In genomic region chr12:45832671-45833413, GRCm38 (mm10) we compare ENCODE assay signal across 15 mouse cellular contexts.
DNase-seq lines count a peak whose midpoint lies in the region; ATAC-seq and TF ChIP-seq lines count a peak whose summit lies in the region.
"Had no signal": no experiment of that assay in that cellular context is flagged by ENCODE, and none has a peak within 500 bp of the region (broad histone marks: within the 10 kb centered on the region; RNA-seq: fewer than 3 reads in every experiment).

No protein-coding gene starts in this region.

- H3K27me3 ChIP-seq in ES-Bruce4 (ENCODE audit: control insufficient read depth, insufficient read depth, low read length, poor library complexity, severe bottlenecking): no peaks in the 10 kb centered on the region
- H3K27me3 ChIP-seq in embryonic facial prominence, embryonic 12.5 days: no peaks in the 10 kb centered on the region
- no peaks in the 10 kb centered on the region for H3K27me3 ChIP-seq in midbrain, embryonic 11.5 days (ENCODE audit: control insufficient read depth, insufficient read depth, low read length)
- no peaks in the 10 kb centered on the region for H3K27me3 ChIP-seq in intestine, embryonic 16.5 days (replicated peaks; ENCODE audit: control insufficient read depth, insufficient read depth, low read length)
- H3K27me3 ChIP-seq: intestine, embryonic 15.5 days had no signal

- DNase-seq in cerebellum, postnatal 14 days: peak; percentile 1 to 7
- no peak for DNase-seq in cerebellum, postnatal 4 days (ENCODE audit: low spot score in 2 of 2)
- peak; percentile 89 for DNase-seq in midbrain, embryonic 11.5 days (ENCODE audit: low spot score, missing footprints)
- no peak for DNase-seq in adipocyte (ENCODE audit: low spot score)
- no peak for DNase-seq in heart, adult 8-10 months (ENCODE audit: low spot score)
- DNase-seq: adrenal gland, postnatal 25 days; gastrocnemius, postnatal 36 days; thymus, adult 18-20 months had no signal

- peaks cover 2% of the 10 kb centered on the region for H3K4me1 ChIP-seq in ES-Bruce4 (ENCODE audit: control insufficient read depth, insufficient read depth, low read length)
- peaks cover 7% of the 10 kb centered on the region; the same call in 1 of the 2 replicates for H3K4me1 ChIP-seq in embryonic facial prominence, embryonic 12.5 days
- H3K4me1 ChIP-seq in midbrain, embryonic 11.5 days (ENCODE audit: control insufficient read depth, insufficient read depth, low read length): peaks cover 13% of the 10 kb centered on the region; the same call in 1 of the 2 replicates
- no peaks in the 10 kb centered on the region for H3K4me1 ChIP-seq in intestine, embryonic 16.5 days (ENCODE audit: control insufficient read depth, insufficient read depth, low read length)
- H3K4me1 ChIP-seq: intestine, embryonic 15.5 days had no signal

- H3K9ac ChIP-seq in ES-Bruce4 (ENCODE audit: low read depth, poor library complexity, severe bottlenecking): no peak overlapping the region
- H3K9ac ChIP-seq in embryonic facial prominence, embryonic 12.5 days: no peak overlapping the region
- H3K9ac ChIP-seq in midbrain, embryonic 11.5 days (ENCODE audit: low read length): no peak overlapping the region; the same call in 1 of the 2 replicates
- H3K9ac ChIP-seq in intestine, embryonic 16.5 days (ENCODE audit: low read depth, low read length): no peak overlapping the region
- H3K9ac ChIP-seq: forebrain, postnatal 0 days; intestine, embryonic 15.5 days had no signal

- no peak for TF ChIP-seq EP300 in ES-Bruce4 (IDR thresholded peaks at IDR 0.05; ENCODE audit: insufficient read depth, low read depth, low read length)

- H3K4me3 ChIP-seq in ES-Bruce4 (ENCODE audit: low read depth, low read length): no peak overlapping the region
- H3K4me3 ChIP-seq in embryonic facial prominence, embryonic 12.5 days: no peak overlapping the region
- no peak overlapping the region for H3K4me3 ChIP-seq in midbrain, embryonic 11.5 days (ENCODE audit: low read depth, low read length)
- H3K4me3 ChIP-seq in intestine, embryonic 16.5 days (ENCODE audit: low read length): no peak overlapping the region
- H3K4me3 ChIP-seq: intestine, embryonic 15.5 days had no signal

- WGBS in embryonic facial prominence, embryonic 12.5 days: 26% methylated on average over 9 of the region's 9 CpGs
- WGBS in midbrain, embryonic 11.5 days: 34% methylated on average over 9 of the region's 9 CpGs
- WGBS in intestine, embryonic 16.5 days: 49% methylated on average over 9 of the region's 9 CpGs

- H3K4me2 ChIP-seq in embryonic facial prominence, embryonic 12.5 days (replicated peaks): peak overlapping the region; percentile 17; the same call in 1 of the 2 replicates
- H3K4me2 ChIP-seq in midbrain, embryonic 11.5 days: peak overlapping the region; percentile 13; the same call in 1 of the 2 replicates
- no peak overlapping the region for H3K4me2 ChIP-seq in intestine, embryonic 16.5 days (ENCODE audit: low read depth, low read length)
- H3K4me2 ChIP-seq: intestine, embryonic 15.5 days; liver, embryonic 11.5 days had no signal

- no peaks in the 10 kb centered on the region for H3K36me3 ChIP-seq in ES-Bruce4 (ENCODE audit: control insufficient read depth, insufficient read depth, low read length, poor library complexity, severe bottlenecking)
- H3K36me3 ChIP-seq in embryonic facial prominence, embryonic 12.5 days: no peaks in the 10 kb centered on the region
- H3K36me3 ChIP-seq in midbrain, embryonic 11.5 days (ENCODE audit: control insufficient read depth, insufficient read depth, low read length): no peaks in the 10 kb centered on the region
- H3K36me3 ChIP-seq in intestine, embryonic 16.5 days (ENCODE audit: control insufficient read depth, insufficient read depth, low read length): no peaks in the 10 kb centered on the region
- H3K36me3 ChIP-seq: intestine, embryonic 15.5 days had no signal

- no peak for ATAC-seq in embryonic facial prominence, embryonic 12.5 days (ENCODE audit: insufficient number of reproducible peaks, insufficient read depth, low FRiP score, low TSS enrichment)
- peak; percentile 57 for ATAC-seq in midbrain, embryonic 11.5 days (ENCODE audit: low FRiP score)
- no peak for ATAC-seq in intestine, embryonic 16.5 days
- ATAC-seq: intestine, embryonic 15.5 days had no signal

- H3K27ac ChIP-seq in ES-Bruce4 (ENCODE audit: insufficient read depth, low read length): peak overlapping the region; percentile 19; the same call in 1 of the 2 replicates
- no peak overlapping the region for H3K27ac ChIP-seq in embryonic facial prominence, embryonic 12.5 days
- peak overlapping the region; percentile 35; the same call in 1 of the 2 replicates for H3K27ac ChIP-seq in midbrain, embryonic 11.5 days (ENCODE audit: low read depth, low read length)
- H3K27ac ChIP-seq in intestine, embryonic 16.5 days (ENCODE audit: low read length): no peak overlapping the region
- H3K27ac ChIP-seq: intestine, embryonic 15.5 days; kidney, postnatal 0 days had no signal

- no peaks in the 10 kb centered on the region for H3K9me3 ChIP-seq in ES-Bruce4 (replicated peaks; ENCODE audit: control insufficient read depth, insufficient read depth, low read length, poor library complexity, severe bottlenecking)
- no peaks in the 10 kb centered on the region for H3K9me3 ChIP-seq in embryonic facial prominence, embryonic 12.5 days
- no peaks in the 10 kb centered on the region; the same call in 1 of the 2 replicates for H3K9me3 ChIP-seq in midbrain, embryonic 11.5 days (ENCODE audit: control insufficient read depth, low read length)
- H3K9me3 ChIP-seq in intestine, embryonic 16.5 days (ENCODE audit: control insufficient read depth, low read length): no peaks in the 10 kb centered on the region
- H3K9me3 ChIP-seq: intestine, embryonic 15.5 days had no signal

- no peak for TF ChIP-seq CTCF in ES-Bruce4 (IDR thresholded peaks at IDR 0.05; ENCODE audit: low read depth, low read length)

- TF ChIP-seq POLR2A in ES-Bruce4 (IDR thresholded peaks at IDR 0.05; ENCODE audit: insufficient read depth, low read length): no peak

Comparison
In these comparisons a context has a peak if more than half of its experiments do, and no peak if none do; other contexts are left out.
1. DNase-seq: peak in cerebellum, postnatal 14 days (2 of 2) and midbrain, embryonic 11.5 days (single experiment); none in cerebellum, postnatal 4 days (0 of 2), adipocyte (single experiment) and heart, adult 8-10 months (single experiment).
2. H3K27ac ChIP-seq: peak in ES-Bruce4 (single experiment) and midbrain, embryonic 11.5 days (single experiment); none in embryonic facial prominence, embryonic 12.5 days (single experiment) and intestine, embryonic 16.5 days (single experiment).